In the genomic region with DNA sequence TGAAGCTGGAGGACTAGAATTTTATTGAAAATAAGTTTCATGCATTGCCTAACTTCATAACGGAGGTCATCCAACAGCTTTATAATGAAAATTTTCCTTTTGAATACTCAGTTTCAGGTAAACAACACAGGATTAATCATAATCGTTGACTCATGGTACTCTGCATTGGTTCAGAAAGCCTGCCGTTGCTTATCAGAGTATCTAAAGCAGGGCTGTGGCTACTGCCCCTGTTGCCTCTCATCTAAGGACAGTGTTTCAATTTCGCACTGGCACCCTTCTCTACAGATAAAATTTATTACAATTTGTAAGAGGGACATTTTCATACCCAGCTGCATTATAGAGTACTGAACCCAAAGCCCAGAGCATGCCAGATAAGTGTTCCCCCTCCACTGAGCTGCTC, we compare ENCODE assay signal across 17 mouse cellular contexts.
"Had no signal": no experiment of that assay in that cellular context is flagged by ENCODE, and none has a peak within 500 bp of the region (broad histone marks: within the 10 kb centered on the region; RNA-seq: fewer than 3 reads in every experiment).

No protein-coding gene starts in this region.

- DNase-seq: kidney, adult 18-20 months; kidney, postnatal 10 days; kidney, postnatal 4 days; lung, adult 2 months; lung, postnatal 36 days; retina, postnatal 1 day; right cerebral cortex, postnatal 4 days; spleen, adult 18-20 months; thymus, adult 2 months; thymus, postnatal 25 days had no signal

- H3K4me1 ChIP-seq: limb, embryonic 12.5 days; midbrain, embryonic 12.5 days; neural tube, embryonic 13.5 days had no signal

- ATAC-seq: lung, postnatal 0 days; midbrain, embryonic 16.5 days had no signal

- H3K27me3 ChIP-seq: limb, embryonic 12.5 days; liver, embryonic 15.5 days; midbrain, embryonic 12.5 days; neural tube, embryonic 13.5 days had no signal

- H3K27ac ChIP-seq: layer of hippocampus, adult 2 months; limb, embryonic 12.5 days; liver, embryonic 15.5 days; midbrain, embryonic 12.5 days; neural tube, embryonic 13.5 days had no signal

- H3K9ac ChIP-seq: limb, embryonic 12.5 days; liver, embryonic 15.5 days; midbrain, embryonic 12.5 days; neural tube, embryonic 13.5 days had no signal

- H3K4me3 ChIP-seq: layer of hippocampus, adult 2 months; limb, embryonic 12.5 days; liver, embryonic 15.5 days; midbrain, embryonic 12.5 days; neural tube, embryonic 13.5 days had no signal
